ENCODE assay signal across 8 mouse cellular contexts in the genomic region with DNA sequence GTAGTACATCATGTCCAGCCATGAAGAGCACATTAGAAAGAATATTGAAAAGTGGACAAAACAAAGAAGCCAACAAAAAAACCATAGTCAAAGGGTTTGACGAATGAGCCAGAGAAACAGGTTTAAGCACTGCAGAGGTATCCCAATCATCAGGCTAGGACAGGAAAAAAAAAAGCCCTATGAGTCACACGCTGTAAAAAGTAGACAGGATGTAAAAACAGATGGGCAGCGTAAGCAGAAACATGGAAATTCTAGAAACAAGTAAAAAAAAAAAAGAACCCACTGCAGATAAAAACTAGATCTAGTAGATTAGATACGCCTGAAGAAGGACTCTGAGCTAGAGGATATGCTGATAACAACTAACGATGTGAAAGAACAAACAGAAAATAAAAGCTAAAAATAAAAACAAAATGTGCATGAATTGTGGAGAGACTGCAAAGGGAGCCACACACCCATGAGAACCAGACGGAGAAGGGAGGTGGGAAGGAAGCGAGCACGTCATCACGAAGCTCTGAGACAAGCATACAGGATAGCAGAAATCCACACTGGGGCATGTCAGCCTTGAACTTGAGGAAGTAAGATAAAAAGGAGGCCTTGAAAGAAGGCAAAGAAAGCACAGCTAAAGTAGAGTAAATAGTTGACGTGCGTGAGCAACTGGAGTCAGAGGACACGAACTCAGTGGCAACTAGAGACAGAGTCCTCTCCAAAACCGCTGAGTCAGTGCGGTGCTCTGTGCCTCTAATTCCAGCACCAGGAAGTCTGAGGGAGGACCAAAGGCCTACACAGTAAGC.
A peak's percentile ranks its signal among the peaks of the same experiment; 100 is the strongest.
DNase-seq lines count a peak whose midpoint lies in the region.

No protein-coding gene starts in this region.

- H3K4me1 ChIP-seq in limb, embryonic 10.5 days, result no peaks in the 10 kb centered on the region

- H3K79me2 ChIP-seq in macrophage (ENCODE audit: inconsistent target), result no peaks in the 10 kb centered on the region

- peak overlapping the region; percentile 43 for H3K27ac ChIP-seq in macrophage
- H3K27ac ChIP-seq in limb, embryonic 10.5 days, result no peak overlapping the region

- 42% methylated on average over 14 of the region's 14 CpGs for WGBS in macrophage (ENCODE audit: missing documents)
- 84% methylated on average over 14 of the region's 14 CpGs for WGBS in limb, embryonic 10.5 days

- DNase-seq in embryo, embryonic 11 days, result peak; percentile 10
- DNase-seq in embryo, embryonic 10.5 days (ENCODE audit: low spot score), result no peak
- DNase-seq in lung, postnatal 36 days, result peak; percentile 7
- DNase-seq in lung, postnatal 14 days, result no peak
- peak; percentile 40 for DNase-seq in heart, adult 8-10 months (ENCODE audit: low spot score)
- DNase-seq in cerebellum, postnatal 14 days, result no peak
- DNase-seq in limb, embryonic 10.5 days (ENCODE audit: low spot score), result no peak

- no peaks in the 10 kb centered on the region for H3K27me3 ChIP-seq in limb, embryonic 10.5 days (ENCODE audit: low read depth, poor library complexity, severe bottlenecking)

- H3K36me3 ChIP-seq in macrophage (ENCODE audit: inconsistent target), result no peaks in the 10 kb centered on the region
- no peaks in the 10 kb centered on the region for H3K36me3 ChIP-seq in limb, embryonic 10.5 days

- no peak overlapping the region for H3K4me3 ChIP-seq in macrophage (ENCODE audit: inconsistent target)
- no peak overlapping the region for H3K4me3 ChIP-seq in limb, embryonic 10.5 days

- H3K9me3 ChIP-seq in limb, embryonic 10.5 days (replicated peaks), result no peaks in the 10 kb centered on the region

Comparison
In these comparisons a context has a peak if more than half of its experiments do, and no peak if none do; other contexts are left out.
1. DNase-seq: peak in embryo, embryonic 11 days (single experiment), lung, postnatal 36 days (single experiment) and heart, adult 8-10 months (single experiment); none in embryo, embryonic 10.5 days (single experiment), lung, postnatal 14 days (single experiment), cerebellum, postnatal 14 days (0 of 2) and limb, embryonic 10.5 days (single experiment).